Mouse (Mus musculus) kidney, postnatal 25 days (tissue): ENCODE results near the gene Fscn2.
A peak's percentile ranks its signal among the peaks of the same experiment; 100 is the strongest.

Source experiments
- DNase-seq, 2 experiments: peaks; one replicate each; pipeline ENCODE4 v3.0.0; 2021; ENCODE audit warnings: mixed read lengths in 2 of 2

Fscn2 gene

DNA sequence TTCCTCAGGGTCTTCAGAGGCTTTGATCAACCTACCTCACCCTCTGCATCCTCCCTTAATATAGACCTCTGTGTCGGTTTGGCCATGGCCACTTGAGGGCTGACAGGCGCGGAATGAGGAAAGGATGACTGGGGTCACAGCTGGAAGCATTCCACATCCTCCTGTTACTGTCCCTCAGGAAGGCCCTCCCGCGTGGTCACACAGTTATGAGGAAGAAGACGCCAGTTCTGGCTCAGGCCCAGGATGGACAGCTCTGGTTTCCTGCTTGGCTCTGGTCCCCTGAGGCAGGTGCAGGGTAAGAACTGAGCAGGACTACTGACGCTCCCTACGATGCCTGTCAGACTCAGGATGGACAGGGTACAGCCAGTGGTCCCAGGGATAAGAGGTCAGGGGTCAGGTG is 1.3 kb upstream of the Fscn2 start:
- DNase-seq = peak; percentile 78 to 85

DNA sequence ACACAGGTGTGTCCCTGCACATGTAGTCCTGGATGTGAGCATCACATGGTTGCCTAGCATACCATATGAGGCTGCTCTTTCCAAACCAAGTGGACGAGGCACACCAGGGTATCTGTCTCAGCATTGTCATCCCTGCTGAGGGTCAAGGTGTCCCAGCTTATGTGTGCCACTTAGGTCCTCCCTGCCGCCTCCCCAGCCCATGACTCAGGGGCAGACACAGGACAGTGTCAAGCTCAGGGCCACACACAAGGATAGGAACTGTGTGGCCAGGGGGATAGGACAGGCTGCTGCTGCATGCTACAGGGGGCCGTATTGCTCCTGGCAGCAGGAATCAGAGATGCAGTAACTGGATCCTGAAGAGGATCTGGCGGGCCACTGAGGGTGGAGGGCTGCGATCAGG is 579 bp upstream of the Fscn2 start:
- no peak for DNase-seq

DNA sequence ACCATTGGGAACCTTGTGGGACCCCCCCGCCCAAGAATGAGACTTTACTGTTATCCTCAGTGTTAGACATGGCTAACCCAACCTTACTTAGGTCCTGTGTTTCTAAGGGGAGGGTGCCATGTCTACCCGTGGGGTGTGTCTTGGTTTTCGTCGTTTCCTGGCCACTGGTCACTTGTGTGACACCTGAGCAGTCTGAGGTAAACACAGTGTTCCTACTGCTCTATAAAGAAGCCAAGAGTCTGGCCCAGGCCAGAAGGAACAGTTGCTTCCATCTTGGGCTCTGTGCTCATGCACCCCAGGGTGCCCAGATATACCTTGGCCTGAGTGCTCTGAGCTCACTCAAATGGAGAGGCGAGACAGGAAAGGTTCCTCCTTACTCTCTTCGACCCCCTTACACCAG is 1.6 kb downstream of the Fscn2 start:
- no peak for DNase-seq

DNA sequence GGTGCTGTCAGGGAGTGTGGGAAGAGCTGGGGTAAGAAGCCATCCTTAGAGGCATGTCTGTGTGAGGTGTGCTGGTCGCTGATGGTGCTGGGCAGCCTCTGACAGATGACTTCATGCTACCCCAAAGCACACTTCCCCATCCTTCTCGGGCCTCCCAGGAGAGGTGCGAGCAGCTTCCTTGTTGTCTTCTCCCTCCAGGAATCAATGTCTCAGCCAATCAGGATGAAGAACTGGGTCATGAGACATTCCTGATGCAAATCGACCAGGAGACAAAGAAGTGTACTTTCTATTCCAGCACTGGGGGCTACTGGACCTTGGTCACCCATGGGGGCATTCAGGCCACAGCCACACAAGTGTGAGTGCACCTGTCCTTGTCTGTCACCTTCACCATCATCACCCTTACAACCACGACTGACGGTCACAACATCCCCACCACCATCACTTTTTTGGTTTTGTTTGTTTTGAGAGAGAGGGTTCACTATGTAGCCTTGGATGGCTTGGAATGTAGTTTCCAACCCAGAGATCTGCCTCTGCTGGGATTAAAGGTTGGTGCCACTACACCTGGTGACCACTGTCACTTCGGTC is 5.2 kb downstream of the Fscn2 start:
- no peak for DNase-seq

DNA sequence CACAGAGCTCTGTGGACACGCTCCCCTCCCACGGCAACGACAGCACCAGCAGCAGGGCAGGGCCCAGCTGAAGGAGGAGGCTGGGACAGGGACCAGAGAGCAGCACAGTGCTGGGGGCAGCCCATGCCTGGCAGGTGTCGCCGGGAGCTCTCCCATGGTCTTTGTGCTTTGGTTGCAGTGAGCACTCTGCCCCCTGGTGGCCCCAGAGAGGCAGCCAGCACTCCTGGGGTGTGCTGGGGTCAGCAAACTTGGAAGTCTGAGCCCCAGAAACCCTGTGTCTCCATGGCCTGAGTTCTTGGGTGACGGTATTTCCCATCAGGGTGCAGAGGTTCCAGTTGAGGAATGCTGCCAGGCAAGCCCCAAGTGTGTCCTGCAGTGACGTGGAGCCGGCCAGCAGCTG is 8.3 kb downstream of the Fscn2 start:
- DNase-seq = peak; percentile 83 to 84

DNA sequence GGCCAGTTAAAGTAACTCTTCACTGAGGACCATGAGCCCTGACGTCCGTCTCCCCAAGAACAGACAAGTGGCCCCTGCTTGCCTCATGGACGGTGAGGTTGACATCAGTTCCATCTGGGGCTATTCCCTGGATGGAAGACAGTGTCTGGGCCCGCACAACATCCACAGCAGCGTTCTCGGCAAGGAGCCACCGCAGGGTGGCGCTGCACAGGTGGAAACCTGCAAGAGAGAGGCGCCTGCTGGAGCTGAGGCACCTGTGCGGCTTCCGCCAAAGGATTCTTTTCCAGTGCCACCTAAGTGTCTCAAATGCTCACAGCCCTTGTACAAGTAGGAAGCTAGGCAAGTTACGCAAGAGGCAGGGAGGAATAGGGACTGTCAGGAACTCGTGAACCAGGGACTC is 11.7 kb downstream of the Fscn2 start:
- no peak for DNase-seq

GRCm38 (mm10) chr11:120373820-120374586 is 12.7 kb downstream of the Fscn2 start:
- DNase-seq = peak; percentile 57 to 80

GRCm38 (mm10) chr11:120375324-120375723 is 14.0 kb downstream of the Fscn2 start:
- DNase-seq = no peak

- DNase-seq = no peak
Measured at GRCm38 (mm10) chr11:120376302-120377160, 15.2 kb downstream of the Fscn2 start.

GRCm38 (mm10) chr11:120377337-120377736 is 16.0 kb downstream of the Fscn2 start:
- no peak for DNase-seq

- DNase-seq = peak; percentile 72 to 92
Measured at GRCm38 (mm10) chr11:120378031-120378610, 16.8 kb downstream of the Fscn2 start.

GRCm38 (mm10) chr11:120378611-120379540 is 17.5 kb downstream of the Fscn2 start, which contains the start of gene Faap100:
Gene Faap100, minus strand, starts transcription at chr11:120378764.
- peak; percentile 90 to 95 for DNase-seq

DNA sequence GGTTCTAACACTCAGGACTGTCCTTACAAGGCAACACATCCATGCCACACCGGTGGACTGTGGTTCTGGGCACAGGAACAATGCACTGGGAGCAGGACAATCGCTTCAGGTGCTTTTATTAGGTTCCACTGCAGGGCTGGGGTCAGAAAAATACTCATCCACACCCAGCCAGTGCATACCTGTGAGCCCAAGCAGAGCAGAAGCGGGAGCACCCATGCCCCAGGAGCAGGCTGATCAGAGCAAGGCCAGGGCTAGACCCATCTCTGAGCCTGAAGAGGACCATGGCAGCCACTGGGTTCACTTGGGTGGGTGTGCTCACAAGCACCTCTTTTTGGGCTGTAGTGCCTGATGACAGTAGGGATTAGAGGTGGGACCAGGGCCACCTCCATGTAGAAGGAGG is 18.9 kb downstream of the Fscn2 start:
- DNase-seq = peak in 1 of 2 experiments; percentile 18

GRCm38 (mm10) chr11:120381157-120381556 is 19.8 kb downstream of the Fscn2 start:
- DNase-seq = peak in 1 of 2 experiments; percentile 22

- peak in 1 of 2 experiments; percentile 20 for DNase-seq
Measured at GRCm38 (mm10) chr11:120382509-120382908, 21.2 kb downstream of the Fscn2 start.

DNA sequence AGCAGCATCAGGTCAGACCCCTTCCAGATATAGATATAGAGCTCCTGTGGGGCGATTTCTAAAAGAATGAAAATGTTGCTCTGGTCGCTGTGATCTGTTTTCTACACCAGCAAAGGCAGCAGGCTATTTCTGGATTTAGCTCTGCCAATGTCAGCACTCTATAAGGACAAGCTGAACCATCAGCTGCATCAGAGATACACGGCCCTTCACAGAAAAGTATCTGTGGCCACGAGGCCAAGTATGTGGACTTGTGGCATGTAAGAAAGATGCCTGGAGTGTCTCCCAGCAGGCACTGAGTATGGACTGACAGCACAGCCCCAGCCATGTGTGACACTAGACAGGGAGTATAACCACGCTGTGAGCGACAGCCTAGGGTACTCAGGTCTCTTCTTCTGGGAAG is 25.3 kb downstream of the Fscn2 start:
- peak in 1 of 2 experiments; percentile 20 for DNase-seq

- peak in 1 of 2 experiments; percentile 17 for DNase-seq
Measured at GRCm38 (mm10) chr11:120387157-120387556, 25.8 kb downstream of the Fscn2 start.

- no peak for DNase-seq
Measured at GRCm38 (mm10) chr11:120388580-120388979, 27.2 kb downstream of the Fscn2 start.

GRCm38 (mm10) chr11:120395661-120396060 is 34.3 kb downstream of the Fscn2 start:
- DNase-seq = no peak

DNA sequence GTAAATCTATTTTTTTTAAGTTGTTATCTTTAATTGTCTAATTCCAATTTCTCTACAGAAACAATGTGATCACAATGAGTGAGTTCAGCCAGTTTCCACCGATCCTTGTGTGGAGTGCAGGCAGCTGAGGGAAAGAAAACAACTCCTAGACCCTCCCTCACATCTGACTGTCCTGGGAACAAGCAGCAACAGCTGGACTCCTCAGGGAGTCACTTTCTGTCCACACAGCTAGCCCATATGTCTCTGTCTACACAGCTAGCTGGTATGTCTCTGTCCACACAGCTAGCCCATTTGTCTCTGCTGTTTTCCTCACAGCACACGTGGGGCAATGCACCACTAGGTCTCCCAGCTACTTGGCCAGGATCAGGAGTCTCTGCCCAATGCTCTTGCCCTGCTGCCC is 36.3 kb downstream of the Fscn2 start:
- no peak for DNase-seq

GRCm38 (mm10) chr11:120399319-120399718 is 38.0 kb downstream of the Fscn2 start:
- DNase-seq = no peak

DNA sequence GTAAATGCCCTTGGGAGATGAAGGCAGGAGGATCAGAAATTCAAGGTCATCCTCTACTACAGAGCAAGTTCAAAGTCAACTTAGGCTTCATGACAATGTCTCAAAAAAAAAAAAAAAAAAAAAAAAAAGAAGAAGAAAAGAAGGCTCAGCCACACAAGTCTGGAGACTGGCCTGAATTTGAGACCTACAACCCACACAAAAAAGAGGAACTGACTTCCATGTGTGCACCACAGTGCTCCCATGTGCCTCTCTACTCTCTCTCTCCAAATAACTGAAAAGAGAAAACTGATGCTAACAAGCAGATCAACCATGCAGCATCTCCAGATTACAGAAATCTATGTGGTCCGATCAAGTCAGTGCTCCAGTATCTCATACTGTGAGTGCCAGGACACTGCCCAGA is 43.5 kb downstream of the Fscn2 start:
- DNase-seq = no peak
